Mouse (Mus musculus) mesoderm, embryonic 11.5 days (tissue): Measurements from ENCODE around the gene Zdhhc12.

Experiments used
- DNase-seq: peaks from one replicate; pipeline ENCODE4 v3.0.0-alpha.2; 2012; ENCODE audit warnings: low read depth, low spot score

The Zdhhc12 gene

DNA sequence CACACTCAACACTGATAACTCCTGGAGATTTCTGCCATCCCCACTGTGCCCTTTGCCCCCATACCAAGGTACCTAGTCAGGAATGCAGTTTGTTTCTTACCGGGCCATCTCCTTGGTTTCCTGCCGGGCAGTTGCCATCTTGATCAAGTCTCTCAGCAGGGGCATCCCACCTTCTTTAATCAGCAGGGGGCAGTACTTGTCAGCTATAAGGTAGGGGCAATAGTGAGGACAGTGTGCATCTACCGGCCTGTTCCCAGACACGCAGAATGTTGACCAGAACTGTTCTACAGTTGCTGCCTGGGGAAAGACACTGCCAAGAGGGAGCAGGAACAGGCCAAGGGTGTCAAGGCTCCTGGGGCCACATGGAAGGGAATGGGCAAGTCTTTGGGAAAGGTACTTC is 6.8 kb upstream of the Zdhhc12 start:
- DNase-seq: no peak

DNA sequence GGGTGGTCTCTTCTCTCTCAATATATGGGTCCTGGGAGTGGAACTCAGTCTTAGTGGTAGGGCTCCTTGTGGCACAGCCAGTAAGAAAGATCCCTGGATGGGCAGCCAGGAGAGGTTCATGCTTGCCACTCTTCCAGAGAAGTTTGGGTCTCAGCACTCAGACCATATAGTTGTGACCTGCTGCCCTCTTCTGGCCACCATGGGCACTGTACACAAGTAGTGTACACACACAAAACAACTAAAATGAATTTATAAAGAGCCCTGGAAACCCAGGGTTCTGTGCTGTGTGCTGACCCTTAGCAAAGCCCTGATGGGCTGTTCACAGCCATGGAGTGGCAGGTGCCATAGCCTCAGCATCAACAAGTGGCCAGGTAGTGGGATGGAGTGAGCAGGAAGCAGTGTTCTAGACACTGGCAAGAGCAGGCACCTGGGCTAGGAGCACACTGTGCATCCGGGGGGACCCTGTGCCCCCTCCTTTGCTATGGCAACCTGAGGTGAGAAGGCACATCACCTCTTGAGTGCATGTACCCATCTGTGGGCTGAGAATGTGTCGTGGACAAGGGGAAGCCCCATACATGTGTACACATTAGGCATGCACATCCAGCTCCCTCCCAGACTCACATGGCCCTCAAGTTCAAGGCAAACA is 2.6 kb upstream of the Zdhhc12 start:
- DNase-seq: peak; percentile 63

DNA sequence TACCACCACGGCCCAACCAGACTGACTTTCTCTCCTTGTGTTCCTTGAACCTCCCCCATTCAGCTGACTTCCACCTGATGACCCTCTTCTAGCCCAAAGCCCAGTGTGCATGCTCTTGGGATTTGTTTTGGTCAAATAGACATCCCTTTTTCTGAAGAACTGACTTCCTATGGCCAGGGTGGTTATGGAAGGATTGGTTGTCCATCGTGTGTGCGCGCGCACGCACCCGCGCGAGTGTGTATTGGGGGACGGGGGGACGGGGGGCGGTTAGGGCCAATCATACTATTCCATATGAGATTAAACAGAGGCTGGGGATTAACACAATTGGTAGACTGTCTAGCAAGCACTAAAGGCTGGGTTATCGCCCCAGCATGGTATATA is 750 bp upstream of the Zdhhc12 start:
- DNase-seq: no peak

DNA sequence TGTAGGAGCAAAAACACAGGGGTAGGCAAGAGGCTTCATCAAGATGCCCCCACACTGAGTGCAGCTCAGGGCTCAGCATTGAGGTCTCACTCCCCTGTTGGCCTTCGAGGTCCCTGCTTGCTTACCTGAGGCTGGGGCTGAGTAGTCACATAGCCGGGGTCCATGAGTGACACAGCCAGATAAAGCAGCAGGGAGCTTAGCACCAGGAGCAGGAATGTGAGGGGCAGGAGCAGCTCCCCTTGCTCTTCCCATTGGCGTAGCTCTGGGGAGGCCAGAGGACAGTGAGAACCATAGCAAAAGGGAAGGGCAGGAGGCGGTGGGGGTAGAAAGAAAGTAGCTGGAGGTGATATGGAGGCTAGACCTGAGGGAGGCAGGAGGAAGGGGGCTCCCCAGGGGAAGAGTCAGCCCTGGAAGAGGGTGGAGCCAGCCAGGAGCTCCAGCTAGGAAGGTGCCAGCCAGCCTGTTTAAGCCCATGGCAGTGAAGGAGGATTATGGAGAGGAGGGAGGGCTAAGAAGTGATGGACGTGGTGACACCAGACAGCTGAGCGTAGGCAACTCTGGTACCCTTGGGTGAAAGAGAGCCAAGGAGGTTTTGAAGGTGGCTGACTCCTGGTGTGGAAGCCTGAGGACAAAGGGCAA is 1.0 kb downstream of the Zdhhc12 start:
- no peak for DNase-seq

DNA sequence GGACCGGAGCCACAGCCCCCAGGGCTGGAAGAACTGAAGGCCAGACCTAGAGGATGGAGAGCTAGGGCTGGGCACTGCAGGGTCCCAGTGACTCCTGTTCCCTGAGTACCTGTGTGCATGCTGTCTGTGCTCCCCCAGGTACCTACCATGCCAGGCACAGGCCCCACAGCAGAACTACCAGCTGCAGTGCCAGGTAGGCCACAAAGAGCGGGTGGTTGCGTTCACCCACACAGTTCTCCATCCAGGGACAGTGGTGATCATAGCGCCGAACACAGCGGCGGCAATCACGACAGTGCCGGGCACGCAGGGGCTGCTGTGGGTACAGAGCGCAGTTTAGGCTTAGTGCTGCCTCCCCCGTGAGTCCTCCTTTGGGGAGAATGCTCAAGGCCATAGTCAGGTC is 1.9 kb downstream of the Zdhhc12 start:
- no peak for DNase-seq

DNA sequence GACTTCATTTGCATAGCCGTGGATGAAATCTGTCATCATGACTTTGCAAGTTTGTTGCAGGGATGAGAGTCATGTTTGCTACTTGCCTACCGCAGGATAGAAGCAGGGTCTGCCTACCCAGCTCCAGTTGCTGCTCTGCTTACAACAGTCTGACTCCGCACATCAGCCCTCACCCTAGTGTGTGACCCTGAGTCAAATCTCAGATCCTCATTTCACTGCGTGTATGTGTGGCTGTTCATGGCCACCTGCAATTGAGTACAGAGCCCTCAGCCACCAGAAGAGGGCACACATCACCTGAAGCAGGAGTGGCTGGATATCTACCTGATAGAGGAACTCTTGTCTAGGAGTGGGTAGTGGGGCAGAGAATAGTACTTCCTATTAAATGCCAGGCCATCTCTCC is 6.1 kb downstream of the Zdhhc12 start:
- no peak for DNase-seq

DNA sequence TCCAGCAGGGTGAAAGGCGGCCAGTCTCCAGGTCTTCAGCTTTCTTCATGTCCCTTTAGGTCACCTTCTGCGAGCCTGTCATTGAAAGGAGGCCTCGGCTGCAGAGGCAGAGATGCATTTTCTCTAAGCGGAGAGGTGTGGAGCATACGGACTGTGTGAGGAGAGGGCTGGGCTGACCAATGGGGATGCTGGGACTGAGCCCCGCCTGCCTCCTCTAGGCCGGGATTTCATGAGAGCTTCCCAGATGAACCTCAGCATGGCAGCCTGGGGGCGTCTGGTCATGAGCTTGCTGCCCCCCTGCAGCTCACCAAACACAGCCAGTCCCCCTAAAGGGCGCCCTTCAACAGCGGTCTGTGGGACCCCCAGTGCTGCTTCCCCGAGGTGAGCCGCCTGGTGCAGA is 8.8 kb downstream of the Zdhhc12 start:
- DNase-seq: no peak

DNA sequence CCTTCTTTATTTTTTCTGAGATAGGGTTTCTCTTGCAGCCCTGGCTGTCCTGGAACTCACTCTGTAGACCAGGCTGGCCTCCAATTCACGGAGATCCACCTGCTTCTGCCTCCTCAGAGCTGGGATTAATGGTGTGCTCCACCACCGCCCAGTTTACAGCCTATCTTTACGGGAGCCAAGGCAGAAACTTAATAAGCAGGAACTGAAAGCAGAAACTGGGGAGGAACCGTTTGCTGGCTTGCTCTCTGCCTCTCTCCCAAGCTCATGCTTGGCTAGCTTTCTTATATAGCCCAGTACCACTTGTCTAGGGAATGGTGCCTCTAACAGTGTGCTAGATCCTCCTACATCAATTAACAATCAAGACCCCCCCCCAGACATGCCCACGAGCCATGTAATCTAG is 9.3 kb downstream of the Zdhhc12 start:
- no peak for DNase-seq

DNA sequence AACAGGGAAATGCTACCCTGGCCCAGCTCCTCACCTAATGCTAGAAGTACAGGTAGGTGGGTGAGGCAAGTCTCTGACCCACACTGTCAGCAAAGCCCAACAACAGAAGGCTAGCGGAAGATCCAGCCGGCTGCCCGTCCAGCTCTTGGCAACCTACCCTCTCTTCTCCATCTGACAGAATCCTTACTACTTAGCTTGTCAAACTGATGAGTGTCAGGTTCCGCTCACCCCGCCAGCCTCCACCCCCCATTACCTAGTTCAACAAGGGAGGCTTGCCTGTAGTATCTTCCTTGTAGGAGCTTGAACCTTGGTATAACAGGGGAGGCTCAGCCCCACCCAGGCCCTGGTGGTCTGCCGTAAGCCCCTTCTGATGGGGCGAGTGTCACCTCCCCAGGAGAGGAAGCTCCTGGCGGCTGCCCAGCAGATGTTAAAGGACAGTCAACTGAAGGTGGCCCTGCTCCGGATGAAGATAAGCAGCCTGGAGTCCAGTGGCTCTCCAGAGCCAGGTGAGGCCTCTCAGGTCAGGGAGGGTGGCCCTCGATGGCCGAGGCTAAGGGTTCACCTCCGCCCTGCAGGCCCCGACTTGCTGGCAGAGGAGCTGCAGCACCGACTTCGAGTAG is 13.2 kb downstream of the Zdhhc12 start:
- DNase-seq: no peak

- DNase-seq: no peak
Observed at GRCm38 (mm10) chr2:30078760-30079159, 14.7 kb downstream of the Zdhhc12 start.

DNA sequence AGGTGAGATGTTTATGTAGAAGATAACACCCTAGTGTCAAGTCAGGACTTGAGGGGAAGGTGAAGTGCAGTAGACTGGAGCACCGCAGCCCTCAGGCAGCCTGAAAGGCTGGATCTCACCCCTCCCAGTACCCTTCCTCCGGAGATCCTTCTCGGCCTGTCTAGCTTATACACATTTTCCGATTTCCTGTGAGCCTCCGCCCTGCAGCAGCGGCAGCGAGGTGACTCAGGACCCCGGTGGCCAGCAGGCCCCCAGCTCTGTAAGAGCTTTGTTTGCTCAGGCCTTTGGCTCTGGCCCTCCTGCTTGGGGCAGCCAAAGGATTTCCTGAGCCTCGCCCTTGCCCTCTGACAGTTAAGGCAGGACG is 15.1 kb downstream of the Zdhhc12 start:
- DNase-seq: no peak

- peak; percentile 93 for DNase-seq
Observed at GRCm38 (mm10) chr2:30077502-30078348, 15.7 kb downstream of the Zdhhc12 start, which contains the start of gene Pkn3. Pkn3 (plus strand) TSS chr2:30077684.

DNA sequence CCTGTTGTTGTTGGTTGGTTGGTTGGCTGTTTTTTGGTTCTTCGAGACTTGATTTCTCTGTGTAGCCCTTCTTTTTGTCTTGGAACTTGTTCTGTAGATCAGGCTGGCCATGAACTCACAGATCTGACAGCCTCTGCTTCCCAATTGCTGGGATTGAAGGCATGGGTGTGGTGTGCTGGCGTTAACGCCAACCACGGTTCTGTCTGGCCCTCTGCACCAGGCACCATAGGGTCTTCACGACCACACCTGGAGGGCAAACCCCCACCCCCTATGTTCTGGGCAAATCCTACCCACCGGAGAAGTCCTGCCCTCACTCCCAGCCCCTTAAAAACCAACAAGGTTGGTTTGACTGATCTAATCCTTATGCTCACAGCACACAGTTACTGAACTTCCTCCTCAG is 16.5 kb downstream of the Zdhhc12 start:
- DNase-seq: no peak

DNA sequence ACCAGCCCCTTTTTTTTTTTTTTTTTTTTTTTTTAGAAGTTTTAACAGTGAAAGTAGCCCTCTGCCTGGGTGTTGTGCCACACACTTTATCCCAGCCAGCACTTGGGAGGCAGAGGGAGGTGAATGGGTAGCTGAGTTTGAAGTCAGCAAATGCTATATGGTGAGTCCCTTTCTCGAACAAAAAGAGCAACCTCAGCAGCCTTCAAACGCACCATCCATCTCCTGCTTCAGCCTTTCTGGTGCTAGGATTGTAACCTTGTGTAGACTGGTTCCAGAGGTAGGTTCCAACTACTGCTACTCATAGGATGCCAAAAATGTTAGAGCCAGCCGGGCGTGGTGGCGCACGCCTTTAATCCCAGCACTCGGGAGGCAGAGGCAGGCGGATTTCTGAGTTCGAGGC is 17.0 kb downstream of the Zdhhc12 start:
- DNase-seq: no peak

- DNase-seq: no peak
Observed at GRCm38 (mm10) chr2:30075625-30076024, 17.8 kb downstream of the Zdhhc12 start.

DNA sequence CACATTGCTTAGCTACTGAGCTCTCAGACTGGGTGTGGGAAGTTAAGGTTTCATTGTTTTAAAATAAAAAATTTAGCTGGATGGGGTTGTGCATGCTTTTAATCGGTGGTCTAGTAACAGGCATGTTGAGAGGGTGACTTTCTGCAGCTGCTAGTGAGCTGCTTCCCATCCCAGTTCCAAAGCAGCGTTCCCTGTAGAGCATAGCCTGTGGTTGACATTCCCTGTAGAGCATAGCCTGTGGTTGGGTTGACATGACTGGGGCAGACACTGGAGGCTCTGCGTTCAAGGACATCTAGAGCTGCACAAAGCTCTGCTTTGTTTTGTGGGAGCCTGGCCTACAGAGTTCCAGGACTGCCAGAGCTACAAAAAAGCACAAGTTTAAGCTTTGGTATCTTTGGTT is 20.2 kb downstream of the Zdhhc12 start:
- DNase-seq: no peak

DNA sequence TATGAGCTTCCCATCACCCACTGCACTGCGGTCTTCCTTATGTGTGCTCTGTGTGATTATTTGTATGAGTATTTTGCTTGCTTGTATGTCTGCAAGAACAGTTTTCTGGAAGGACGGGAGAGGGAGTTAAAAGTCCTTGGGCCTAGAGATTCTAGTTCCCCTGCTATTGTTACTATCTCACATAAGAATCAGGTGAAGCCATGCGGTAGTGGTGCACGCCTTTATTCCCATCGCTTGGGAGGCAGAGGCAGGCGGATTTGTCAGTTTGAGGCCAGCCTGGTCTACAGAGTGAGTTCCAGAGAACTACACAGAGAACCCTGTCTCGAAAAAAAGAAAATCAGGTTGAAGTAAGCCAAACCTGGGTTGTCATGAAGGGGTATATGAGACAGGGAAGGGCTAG is 20.6 kb downstream of the Zdhhc12 start:
- no peak for DNase-seq

GRCm38 (mm10) chr2:30067962-30068361 is 25.5 kb downstream of the Zdhhc12 start:
- no peak for DNase-seq

DNA sequence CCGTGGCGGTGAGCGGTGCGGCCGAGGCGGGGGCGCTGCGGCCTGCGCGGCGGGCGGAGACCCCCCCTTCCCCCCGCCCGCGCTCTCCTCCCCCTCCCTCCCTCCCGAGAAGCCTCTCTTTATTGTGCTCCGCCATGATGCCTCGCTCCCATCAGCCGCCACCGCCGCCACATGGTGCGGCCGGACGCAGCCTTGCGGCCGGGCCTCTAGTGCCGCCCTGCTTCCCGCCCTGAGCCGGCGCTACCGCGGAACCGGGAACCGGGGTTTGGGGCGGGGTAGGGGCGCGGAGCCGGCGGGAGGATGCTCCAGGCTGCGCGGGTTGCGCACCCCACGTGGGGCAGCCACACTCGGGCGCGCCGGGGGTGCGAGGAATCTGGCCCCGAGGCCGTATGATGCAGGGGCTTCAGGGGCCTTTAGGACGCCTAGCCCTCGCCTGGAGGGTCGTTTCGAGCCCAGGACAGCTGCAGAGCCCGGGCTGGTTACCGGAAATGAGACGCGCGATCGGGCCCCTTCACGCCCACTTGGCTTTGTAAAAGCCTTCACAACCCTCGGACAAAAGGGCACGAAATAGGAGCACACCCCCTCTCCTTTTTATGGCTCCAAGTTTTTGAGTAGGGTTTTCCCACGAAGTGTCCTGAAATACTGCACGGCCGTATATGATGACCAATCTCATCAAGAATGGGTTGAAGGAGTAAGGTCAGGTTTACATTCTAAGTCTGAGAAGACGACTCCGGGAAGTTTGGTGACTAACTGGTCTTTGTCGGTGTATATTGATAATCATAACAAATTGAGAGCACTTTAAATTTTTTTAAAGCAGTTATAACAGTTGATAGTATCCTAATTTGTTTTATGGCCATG is 26.2 kb downstream of the Zdhhc12 start:
- DNase-seq: no peak

DNA sequence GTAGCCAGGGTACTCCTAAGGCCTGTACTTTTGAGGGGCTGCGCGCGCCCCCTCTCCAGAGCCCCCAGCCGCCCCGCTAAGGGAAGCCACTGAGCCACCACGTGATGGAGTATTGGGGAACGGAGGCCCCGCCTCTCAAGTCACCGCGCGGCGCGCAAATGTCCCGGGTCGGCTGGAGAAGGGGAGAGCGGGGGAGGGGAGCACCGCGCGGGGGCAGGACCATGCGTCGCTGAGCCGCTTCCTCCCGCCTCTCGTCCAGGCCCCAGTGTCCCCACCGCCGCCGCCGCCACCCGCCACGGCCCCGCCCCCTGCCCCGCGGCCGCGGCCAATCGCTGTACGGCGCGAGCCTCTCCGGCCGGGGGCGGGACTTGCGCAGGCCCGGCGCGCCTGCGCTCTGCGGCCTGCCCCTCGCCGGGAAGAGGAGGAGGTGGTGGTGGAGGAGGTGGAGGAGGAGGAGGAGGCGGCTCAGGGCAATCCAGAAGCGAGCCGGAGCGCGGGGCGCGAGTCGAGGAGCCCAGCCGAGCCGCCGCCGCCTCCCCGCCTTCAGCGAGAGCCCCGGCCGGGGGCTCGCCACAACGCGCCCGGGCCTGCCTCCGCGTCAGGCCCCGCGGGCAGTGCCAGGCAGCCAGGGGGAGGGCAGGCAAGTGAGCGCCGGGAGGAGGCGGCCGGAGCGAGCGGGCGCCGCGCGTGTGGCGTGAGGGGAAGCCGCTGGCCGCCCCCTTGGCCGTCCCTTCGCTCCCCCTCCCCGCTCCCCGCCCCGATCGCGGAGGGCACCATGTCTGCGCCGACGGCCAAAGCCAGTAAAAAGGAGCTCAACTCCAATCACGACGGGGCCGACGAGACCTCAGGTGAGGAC is 27.2 kb downstream of the Zdhhc12 start:
- peak; percentile 98 for DNase-seq

GRCm38 (mm10) chr2:30064298-30064697 is 29.1 kb downstream of the Zdhhc12 start:
- DNase-seq: no peak
